Mouse (Mus musculus) lung, adult 2 months (tissue): ENCODE measurements at regions not wholly inside any gene's neighbourhood (a gene's known extent, or its start where the extent isn't known, plus 50 kb on each side); places are given as distances from the start of the nearest gene placed in this dataset.

Experiments used
- DNase-seq: peaks from one replicate; pipeline ENCODE4 v3.0.0; 2022
- H3K4me1 ChIP-seq: fragments of 200-500 bp; 2 replicates; pipeline ENCODE4 v1.6.1; 2011; ENCODE audit warnings: low read length; ENCODE audit not compliant: control insufficient read depth, insufficient read depth
- H3K4me3 ChIP-seq: fragments of 200-500 bp; replicated peaks from 2 replicates; pipeline ENCODE3; 2011; ENCODE audit warnings: low read depth, mild to moderate bottlenecking, control low read depth, low read length; ENCODE audit errors: extremely low read depth
- CTCF ChIP-seq: fragments of 200-500 bp; IDR thresholded peaks from 2 replicates; pipeline ENCODE4 v1.5.1; 2011; ENCODE audit warnings: mild to moderate bottlenecking, low read length, control low read depth; ENCODE audit not compliant: insufficient read depth
- POLR2A ChIP-seq: fragments of 200-500 bp; IDR thresholded peaks from 2 replicates; pipeline ENCODE4 v1.6.1; 2011; ENCODE audit warnings: low read depth, mild to moderate bottlenecking, control low read depth, low read length, borderline replicate concordance; ENCODE audit errors: extremely low read depth
- WGBS: fragments of 180-500 bp; shearing (Covaris S2); methylation state at CpG from one replicate; pipeline ENCODE4 v1.1.7; 2018; 5-methylcytosine and 5-hydroxymethylcytosine counted together

GRCm38 (mm10) chr4:131512768-131513167 is 325.3 kb downstream of the Ptpru start:
- TF ChIP-seq POLR2A (no peak), CTCF (no peak)
- Histone ChIP-seq H3K4me1 (no peaks in the 10 kb centered on the region), H3K4me3 (no peak overlapping the region)
- DNase-seq, result no peak
- 45% methylated on average over 7 of the region's 7 CpGs for WGBS

- DNase-seq, result no peak
- H3K4me1 ChIP-seq, result no peaks in the 10 kb centered on the region
- no peak overlapping the region for H3K4me3 ChIP-seq
- 71% methylated on average over 10 of the region's 10 CpGs for WGBS
- TF ChIP-seq CTCF, result no peak
These were observed 317.3 kb downstream of the Ptpru start for GRCm38 (mm10) chr4:131520636-131521306.

GRCm38 (mm10) chr4:131521307-131521651 is 316.8 kb downstream of the Ptpru start:
- 56% methylated on average over 8 of the region's 8 CpGs for WGBS
- no peaks in the 10 kb centered on the region for H3K4me1 ChIP-seq
- TF ChIP-seq CTCF (no peak), POLR2A (no peak)
- DNase-seq, result no peak
- no peak overlapping the region for H3K4me3 ChIP-seq

GRCm38 (mm10) chr4:131525236-131525635 is 312.9 kb downstream of the Ptpru start:
- no peak overlapping the region for H3K4me3 ChIP-seq
- DNase-seq, result no peak
- TF ChIP-seq CTCF, result no peak
- TF ChIP-seq POLR2A, result no peak
- 80% methylated on average over 3 of the region's 3 CpGs for whole genome bisulfite sequencing
- H3K4me1 ChIP-seq, result no peaks in the 10 kb centered on the region

- H3K4me3 ChIP-seq, result no peak overlapping the region
- TF ChIP-seq CTCF (no peak), POLR2A (no peak)
- no peaks in the 10 kb centered on the region for H3K4me1 ChIP-seq
- WGBS, result 74% methylated on average over 5 of the region's 5 CpGs
- DNase-seq, result no peak
These were observed 307.6 kb downstream of the Ptpru start for GRCm38 (mm10) chr4:131530491-131530890.

DNA sequence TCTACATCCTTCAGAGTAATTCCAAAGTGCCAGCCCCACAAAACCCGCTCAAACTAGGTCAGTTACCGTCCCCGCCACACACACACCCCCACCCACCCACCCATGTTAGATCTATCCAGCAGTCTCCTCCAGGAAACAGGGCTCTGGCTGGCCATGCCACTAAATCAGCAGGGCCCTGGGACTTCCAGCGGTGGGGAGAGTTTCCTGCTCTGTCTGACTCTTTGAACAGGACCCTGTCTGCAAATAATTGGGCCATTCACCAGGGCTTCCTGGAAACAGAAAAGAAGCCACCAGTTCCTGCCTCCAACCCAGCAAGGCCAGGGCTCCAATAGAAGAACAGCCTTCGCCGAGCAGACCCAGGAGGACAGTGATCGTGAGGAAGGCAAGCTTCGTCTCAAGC is 307.1 kb downstream of the Ptpru start:
- TF ChIP-seq POLR2A, result no peak
- no peak for TF ChIP-seq CTCF
- H3K4me3 ChIP-seq, result no peak overlapping the region
- DNase-seq, result no peak
- H3K4me1 ChIP-seq, result no peaks in the 10 kb centered on the region
- 54% methylated on average over 8 of the region's 8 CpGs for WGBS

GRCm38 (mm10) chr4:131534831-131535230 is 303.3 kb downstream of the Ptpru start:
- 79% methylated on average over 6 of the region's 6 CpGs for WGBS
- no peak for DNase-seq
- TF ChIP-seq CTCF (no peak), POLR2A (no peak)
- no peaks in the 10 kb centered on the region for H3K4me1 ChIP-seq
- no peak overlapping the region for H3K4me3 ChIP-seq

DNA sequence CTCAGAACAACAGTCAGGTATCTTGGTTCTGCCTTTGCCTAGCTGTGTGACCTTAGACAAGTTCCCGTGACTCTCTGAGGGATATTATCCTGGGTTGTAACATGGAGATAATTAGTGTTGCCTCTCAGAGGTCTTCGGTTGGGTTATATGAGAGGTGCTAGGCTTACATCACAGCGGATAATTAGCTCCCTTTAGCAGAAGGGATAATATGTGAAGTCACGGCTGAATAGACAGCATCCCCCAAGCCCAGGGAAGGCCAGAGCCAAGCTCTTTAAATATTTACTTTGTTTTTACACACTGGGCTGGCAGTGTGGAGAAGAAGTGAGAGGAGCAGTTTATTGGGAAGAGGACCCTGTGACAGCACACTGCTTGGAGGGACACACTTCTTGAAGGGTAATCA is 299.9 kb downstream of the Ptpru start:
- TF ChIP-seq POLR2A, result no peak
- no peak for TF ChIP-seq CTCF
- WGBS, result 77% methylated on average over 4 of the region's 4 CpGs
- Histone ChIP-seq H3K4me1 (no peaks in the 10 kb centered on the region), H3K4me3 (no peak overlapping the region)
- DNase-seq, result no peak

- WGBS, result 73% methylated on average over 12 of the region's 12 CpGs
- DNase-seq, result no peak
These were observed 291.5 kb downstream of the Ptpru start for GRCm38 (mm10) chr4:131546422-131547200.

DNA sequence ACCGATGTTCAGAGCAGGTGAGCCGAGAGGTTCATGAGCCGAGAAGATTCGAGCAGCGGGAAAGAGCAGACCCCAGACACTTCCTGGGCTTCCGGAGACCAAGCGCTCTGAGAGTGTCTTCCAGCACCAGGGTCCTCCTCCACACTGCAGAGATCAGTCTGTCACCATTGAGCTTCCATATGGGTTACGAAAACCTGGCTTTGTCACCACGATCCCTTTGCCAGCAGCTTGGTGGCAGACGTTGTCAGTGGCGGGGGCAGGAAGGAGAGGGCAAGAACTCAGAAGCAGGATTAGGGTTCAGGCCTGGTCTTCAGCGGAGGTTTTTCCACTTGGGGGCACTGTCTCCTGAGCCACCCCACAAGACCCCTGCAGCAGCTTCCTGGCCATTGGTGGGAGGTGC is 288.5 kb downstream of the Ptpru start:
- 76% methylated on average over 12 of the region's 12 CpGs for WGBS
- TF ChIP-seq POLR2A (no peak), CTCF (no peak)
- Histone ChIP-seq H3K4me1 (no peaks in the 10 kb centered on the region), H3K4me3 (no peak overlapping the region)
- no peak for DNase-seq

More at GRCm38 (mm10) chr4:131546422-131547200, 291.5 kb downstream of the Ptpru start:
- TF ChIP-seq CTCF (no peak), POLR2A (no peak)
- Histone ChIP-seq H3K4me1 (no peaks in the 10 kb centered on the region), H3K4me3 (no peak overlapping the region)
